Mouse (Mus musculus): ENCODE measurements at regions not wholly inside any gene's neighbourhood (a gene's known extent, or its start where the extent isn't known, plus 50 kb on each side); places are given as distances from the start of the nearest gene placed in this dataset.
"Not testable (repeated sequence)": the region's sequence is repeated elsewhere in the genome, so short reads cannot be mapped to it uniquely, and the experiment has no call there.

DNA sequence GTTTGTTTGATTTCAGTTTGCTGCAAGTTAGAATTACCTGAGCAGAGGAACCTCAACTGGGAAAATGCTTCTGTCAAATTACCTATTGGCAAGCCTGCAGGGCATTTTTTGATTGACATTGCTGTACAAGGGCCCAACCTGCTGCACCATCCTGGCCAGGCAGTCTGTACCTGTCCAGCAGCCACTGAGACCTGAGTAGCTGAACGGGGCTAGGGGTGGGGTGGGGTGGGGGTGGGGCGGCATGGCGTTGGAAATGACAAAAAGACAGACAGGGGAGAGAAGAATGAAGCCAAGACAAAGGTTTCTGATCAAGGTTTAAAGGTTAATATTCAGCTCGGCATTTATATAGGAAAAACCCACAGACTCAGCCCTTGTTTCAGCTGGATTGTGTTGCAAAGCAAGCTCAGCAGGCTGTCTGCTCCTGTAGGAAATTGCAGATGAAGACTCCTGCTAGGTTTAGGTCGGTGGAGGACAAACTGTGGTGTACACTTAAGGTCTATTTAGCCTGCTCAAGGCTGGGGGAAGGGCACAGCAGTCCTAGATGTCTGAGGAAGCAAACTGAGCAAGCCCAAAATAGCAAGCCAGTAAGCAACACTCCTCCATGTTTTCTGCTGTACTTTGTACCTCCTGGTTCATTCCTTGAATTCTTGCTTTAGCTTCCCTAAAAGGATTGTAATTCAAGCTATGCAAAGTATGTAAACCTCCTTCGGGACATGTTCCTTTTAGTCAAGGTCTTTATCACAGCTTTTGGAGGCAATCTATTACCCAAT, 369.4 kb upstream of the Nrsn1 start:
- no peak overlapping the region for H3K4me2 ChIP-seq
- H3K27me3 ChIP-seq (replicated peaks; ENCODE audit: control insufficient read depth, insufficient read depth, low read length), result no peaks in the 10 kb centered on the region
- H3K4me1 ChIP-seq (replicated peaks; ENCODE audit: control insufficient read depth, insufficient read depth, low read length), result no peaks in the 10 kb centered on the region
- no peaks in the 10 kb centered on the region for H3K9me3 ChIP-seq (ENCODE audit: control insufficient read depth, low read length)
- H3K9ac ChIP-seq (ENCODE audit: low read depth, low read length), result no peak overlapping the region
- H3K36me3 ChIP-seq (ENCODE audit: control insufficient read depth, insufficient read depth, low read length), result no peaks in the 10 kb centered on the region
- 29% methylated on average over 6 of the region's 6 CpGs for WGBS
- H3K27ac ChIP-seq (ENCODE audit: low read depth, low read length), result no peak overlapping the region
- DNase-seq (ENCODE audit: low spot score) (no peak), ATAC-seq (replicated peaks; ENCODE audit: low FRiP score) (no peak)
- no peak overlapping the region for H3K4me3 ChIP-seq (ENCODE audit: low read depth, low read length)

- no peak overlapping the region for H3K4me2 ChIP-seq
- H3K9ac ChIP-seq (ENCODE audit: low read depth, low read length), result no peak overlapping the region
- ATAC-seq (replicated peaks; ENCODE audit: low FRiP score) (no peak), DNase-seq (ENCODE audit: low spot score) (no peak)
- WGBS, result 81% methylated on average over 4 of the region's 4 CpGs
- H3K4me3 ChIP-seq (ENCODE audit: low read depth, low read length), result no peak overlapping the region
- H3K27me3 ChIP-seq (replicated peaks; ENCODE audit: control insufficient read depth, insufficient read depth, low read length), result no peaks in the 10 kb centered on the region
- H3K27ac ChIP-seq (ENCODE audit: low read depth, low read length), result no peak overlapping the region
- H3K4me1 ChIP-seq (replicated peaks; ENCODE audit: control insufficient read depth, insufficient read depth, low read length), result no peaks in the 10 kb centered on the region
- H3K9me3 ChIP-seq (ENCODE audit: control insufficient read depth, low read length), result no peaks in the 10 kb centered on the region
- H3K36me3 ChIP-seq (ENCODE audit: control insufficient read depth, insufficient read depth, low read length), result no peaks in the 10 kb centered on the region
Measured at GRCm38 (mm10) chr13:25629466-25629865, 359.2 kb upstream of the Nrsn1 start.

DNA sequence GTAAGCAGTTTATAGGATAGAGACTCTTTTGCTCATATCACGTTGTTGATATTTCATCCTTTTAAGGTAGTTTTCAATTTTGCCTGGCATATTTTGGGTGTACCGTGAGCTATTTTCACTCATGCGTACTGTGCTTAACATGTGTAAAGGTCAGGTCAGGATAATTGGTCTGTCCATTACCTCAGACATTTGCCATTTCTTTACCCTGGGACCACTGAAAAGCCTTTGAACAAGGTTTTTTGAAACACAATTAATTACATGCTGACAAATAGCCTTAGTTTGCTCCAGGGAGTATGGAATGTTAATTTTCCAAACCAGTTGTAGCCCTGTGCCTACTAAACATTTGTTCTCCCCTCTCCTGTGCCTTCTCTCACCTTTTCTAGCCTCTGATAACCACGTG, 347.3 kb upstream of the Nrsn1 start:
- no peak for DNase-seq (ENCODE audit: low spot score)

DNA sequence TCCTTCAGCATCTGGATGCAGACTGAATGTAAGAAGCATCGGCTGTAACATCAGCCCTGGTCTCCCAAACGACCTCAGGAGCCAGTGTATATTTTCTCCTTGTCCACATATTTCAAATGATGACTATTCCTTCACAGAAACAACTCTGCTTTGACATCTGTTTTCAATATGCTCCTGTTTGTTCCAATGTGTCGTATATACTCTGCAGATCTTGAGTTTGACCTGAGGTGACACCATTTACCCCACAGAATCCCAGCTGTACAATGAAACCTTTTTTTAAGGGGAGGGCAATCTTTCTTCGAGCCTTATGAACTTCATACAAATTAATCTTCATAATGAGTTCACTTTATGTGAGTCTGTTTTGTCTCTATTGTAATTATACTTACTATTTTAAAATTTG, 341.7 kb upstream of the Nrsn1 start:
- Histone ChIP-seq H3K36me3 (ENCODE audit: control insufficient read depth, insufficient read depth, low read length) (no peaks in the 10 kb centered on the region), H3K27me3 (replicated peaks; ENCODE audit: control insufficient read depth, insufficient read depth, low read length) (no peaks in the 10 kb centered on the region), H3K27ac (ENCODE audit: low read depth, low read length) (no peak overlapping the region), H3K9ac (ENCODE audit: low read depth, low read length) (no peak overlapping the region), H3K9me3 (ENCODE audit: control insufficient read depth, low read length) (no peaks in the 10 kb centered on the region), H3K4me3 (ENCODE audit: low read depth, low read length) (no peak overlapping the region), H3K4me1 (replicated peaks; ENCODE audit: control insufficient read depth, insufficient read depth, low read length) (no peaks in the 10 kb centered on the region), H3K4me2 (no peak overlapping the region)
- no peak for DNase-seq (ENCODE audit: low spot score)
- WGBS, result 46% methylated on average over 4 of the region's 4 CpGs
- ATAC-seq (replicated peaks; ENCODE audit: low FRiP score), result no peak

More for the DNA sequence above, 347.3 kb upstream of the Nrsn1 start:
- Histone ChIP-seq H3K9me3 (ENCODE audit: control insufficient read depth, low read length) (no peaks in the 10 kb centered on the region), H3K36me3 (ENCODE audit: control insufficient read depth, insufficient read depth, low read length) (no peaks in the 10 kb centered on the region), H3K27me3 (replicated peaks; ENCODE audit: control insufficient read depth, insufficient read depth, low read length) (no peaks in the 10 kb centered on the region), H3K27ac (ENCODE audit: low read depth, low read length) (no peak overlapping the region), H3K4me3 (ENCODE audit: low read depth, low read length) (no peak overlapping the region), H3K9ac (ENCODE audit: low read depth, low read length) (no peak overlapping the region), H3K4me1 (replicated peaks; ENCODE audit: control insufficient read depth, insufficient read depth, low read length) (no peaks in the 10 kb centered on the region), H3K4me2 (no peak overlapping the region)
- no peak for ATAC-seq (replicated peaks; ENCODE audit: low FRiP score)
- WGBS, result 69% methylated on average over 4 of the region's 4 CpGs

- Histone ChIP-seq H3K36me3 (ENCODE audit: control insufficient read depth, insufficient read depth, low read length) (no peaks in the 10 kb centered on the region), H3K27me3 (replicated peaks; ENCODE audit: control insufficient read depth, insufficient read depth, low read length) (no peaks in the 10 kb centered on the region), H3K27ac (ENCODE audit: low read depth, low read length) (no peak overlapping the region), H3K9ac (ENCODE audit: low read depth, low read length) (no peak overlapping the region), H3K9me3 (ENCODE audit: control insufficient read depth, low read length) (no peaks in the 10 kb centered on the region), H3K4me3 (ENCODE audit: low read depth, low read length) (no peak overlapping the region), H3K4me1 (replicated peaks; ENCODE audit: control insufficient read depth, insufficient read depth, low read length) (no peaks in the 10 kb centered on the region), H3K4me2 (no peak overlapping the region)
- no peak for ATAC-seq (replicated peaks; ENCODE audit: low FRiP score)
- no peak for DNase-seq (ENCODE audit: low spot score)
- WGBS, result 76% methylated on average over 4 of the region's 4 CpGs
Measured at GRCm38 (mm10) chr13:25609641-25610040, 339.3 kb upstream of the Nrsn1 start.

DNA sequence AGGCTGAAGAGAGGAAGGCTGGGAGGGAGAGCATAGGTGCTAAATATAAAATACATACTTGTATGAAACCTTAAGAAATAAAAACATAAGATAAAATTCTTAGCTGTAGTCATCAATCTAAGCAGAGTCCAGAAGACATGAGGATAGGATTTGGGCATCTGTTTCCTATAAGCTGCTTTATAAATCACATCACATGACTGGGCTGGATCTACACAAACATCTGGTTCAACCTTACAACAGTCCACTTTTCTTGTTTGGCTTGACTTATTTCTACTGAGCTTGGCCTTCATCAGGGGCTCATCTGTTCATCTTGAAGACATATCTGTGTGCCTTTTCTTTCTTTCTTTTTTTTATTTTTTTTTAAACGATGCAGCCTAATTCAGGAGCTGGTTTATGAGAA, 338.9 kb upstream of the Nrsn1 start:
- no peak overlapping the region for H3K27ac ChIP-seq (ENCODE audit: low read depth, low read length)
- no peak for ATAC-seq (replicated peaks; ENCODE audit: low FRiP score)
- H3K27me3 ChIP-seq (replicated peaks; ENCODE audit: control insufficient read depth, insufficient read depth, low read length), result no peaks in the 10 kb centered on the region
- no peak for DNase-seq (ENCODE audit: low spot score)
- H3K4me1 ChIP-seq (replicated peaks; ENCODE audit: control insufficient read depth, insufficient read depth, low read length), result no peaks in the 10 kb centered on the region
- H3K9me3 ChIP-seq (ENCODE audit: control insufficient read depth, low read length), result no peaks in the 10 kb centered on the region
- H3K9ac ChIP-seq (ENCODE audit: low read depth, low read length), result no peak overlapping the region
- H3K4me2 ChIP-seq, result no peak overlapping the region
- H3K4me3 ChIP-seq (ENCODE audit: low read depth, low read length), result no peak overlapping the region
- WGBS, result 61% methylated on average over 1 of the region's 1 CpGs
- no peaks in the 10 kb centered on the region for H3K36me3 ChIP-seq (ENCODE audit: control insufficient read depth, insufficient read depth, low read length)

DNA sequence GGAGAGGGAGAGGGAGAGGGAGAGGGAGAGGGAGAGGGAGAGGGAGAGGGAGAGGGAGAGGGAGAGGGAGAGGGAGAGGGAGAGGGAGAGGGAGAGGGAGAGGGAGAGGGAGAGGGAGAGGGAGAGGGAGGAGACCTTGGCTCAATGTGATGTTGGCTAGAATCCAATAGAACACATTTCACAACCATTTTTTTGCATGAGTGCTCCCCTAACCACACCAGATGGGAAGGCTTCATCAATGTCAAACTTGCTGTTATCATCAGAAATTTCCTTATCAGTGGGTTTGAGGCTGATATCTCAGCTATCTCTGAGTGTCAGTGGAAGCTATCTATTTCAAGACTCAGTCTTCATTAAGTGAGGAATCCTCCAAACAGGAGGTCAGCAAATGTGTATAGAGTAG, 331.0 kb upstream of the Nrsn1 start:
- not testable (repeated sequence) for H3K4me3 ChIP-seq (ENCODE audit: low read depth, low read length); H3K27ac ChIP-seq (ENCODE audit: low read depth, low read length); ATAC-seq (replicated peaks; ENCODE audit: low FRiP score); H3K9me3 ChIP-seq (ENCODE audit: control insufficient read depth, low read length); H3K27me3 ChIP-seq (replicated peaks; ENCODE audit: control insufficient read depth, insufficient read depth, low read length); H3K4me1 ChIP-seq (replicated peaks; ENCODE audit: control insufficient read depth, insufficient read depth, low read length); H3K36me3 ChIP-seq (ENCODE audit: control insufficient read depth, insufficient read depth, low read length); DNase-seq (ENCODE audit: low spot score); H3K9ac ChIP-seq (ENCODE audit: low read depth, low read length); H3K4me2 ChIP-seq

- Histone ChIP-seq H3K4me1 (replicated peaks; ENCODE audit: control insufficient read depth, insufficient read depth, low read length) (no peaks in the 10 kb centered on the region), H3K4me2 (no peak overlapping the region), H3K9me3 (ENCODE audit: control insufficient read depth, low read length) (no peaks in the 10 kb centered on the region), H3K27me3 (replicated peaks; ENCODE audit: control insufficient read depth, insufficient read depth, low read length) (no peaks in the 10 kb centered on the region), H3K9ac (ENCODE audit: low read depth, low read length) (no peak overlapping the region), H3K27ac (ENCODE audit: low read depth, low read length) (no peak overlapping the region), H3K36me3 (ENCODE audit: control insufficient read depth, insufficient read depth, low read length) (no peaks in the 10 kb centered on the region), H3K4me3 (ENCODE audit: low read depth, low read length) (no peak overlapping the region)
- WGBS, result 66% methylated on average over 3 of the region's 3 CpGs
- DNase-seq (ENCODE audit: low spot score), result no peak
- no peak for ATAC-seq (replicated peaks; ENCODE audit: low FRiP score)
Measured at GRCm38 (mm10) chr13:25594629-25595028, 324.3 kb upstream of the Nrsn1 start.

DNA sequence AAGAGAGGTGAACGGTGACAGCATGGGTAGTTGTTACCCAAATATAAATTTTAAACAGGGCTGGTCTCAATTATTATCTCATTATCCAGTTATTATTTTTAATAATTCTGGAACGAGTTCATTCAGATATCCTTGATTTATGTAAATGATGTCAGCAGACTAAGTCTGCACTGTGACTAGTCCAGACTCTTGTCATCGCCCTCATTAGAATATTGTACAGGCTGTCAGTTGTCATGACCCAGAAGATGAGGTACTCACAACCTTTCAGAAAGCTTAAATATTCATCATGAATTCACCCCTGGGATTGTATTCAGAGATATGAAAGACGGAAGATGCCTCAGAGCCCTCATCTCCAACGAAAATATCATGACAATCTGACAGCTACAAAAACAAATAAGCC, 300.3 kb upstream of the Nrsn1 start:
- H3K4me1 ChIP-seq (replicated peaks; ENCODE audit: control insufficient read depth, insufficient read depth, low read length), result no peaks in the 10 kb centered on the region
- WGBS, result 74% methylated on average over 5 of the region's 5 CpGs
- no peaks in the 10 kb centered on the region for H3K27me3 ChIP-seq (replicated peaks; ENCODE audit: control insufficient read depth, insufficient read depth, low read length)
- H3K27ac ChIP-seq (ENCODE audit: low read depth, low read length), result no peak overlapping the region
- H3K36me3 ChIP-seq (ENCODE audit: control insufficient read depth, insufficient read depth, low read length), result no peaks in the 10 kb centered on the region
- no peak overlapping the region for H3K4me3 ChIP-seq (ENCODE audit: low read depth, low read length)
- no peak for ATAC-seq (replicated peaks; ENCODE audit: low FRiP score)
- DNase-seq (ENCODE audit: low spot score), result no peak
- H3K9ac ChIP-seq (ENCODE audit: low read depth, low read length), result no peak overlapping the region
- H3K9me3 ChIP-seq (ENCODE audit: control insufficient read depth, low read length), result no peaks in the 10 kb centered on the region
- H3K4me2 ChIP-seq, result no peak overlapping the region
